In the genomic region with DNA sequence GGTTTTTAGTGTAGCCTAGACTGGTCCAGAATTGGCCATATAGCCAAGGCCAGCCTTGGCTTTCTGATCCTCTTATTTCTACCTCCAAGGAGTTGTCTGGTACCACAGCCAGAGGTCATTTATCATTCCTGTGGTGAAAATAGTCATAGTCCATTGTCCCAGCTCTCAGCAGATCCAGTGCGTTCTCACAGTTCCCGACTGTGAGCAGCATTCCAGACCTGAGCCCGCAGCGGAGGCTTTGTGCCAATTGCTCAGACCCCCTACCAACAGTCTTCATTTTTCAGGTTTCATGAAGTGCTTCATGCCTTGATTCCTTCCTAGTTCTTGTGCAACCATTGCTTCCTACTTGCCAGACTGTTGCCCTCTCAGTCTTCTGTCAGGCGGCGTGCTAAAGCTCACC, we compare ENCODE assay signal across 30 mouse cellular contexts.
"Had no signal": no experiment of that assay in that cellular context is flagged by ENCODE, and none has a peak within 500 bp of the region (broad histone marks: within the 10 kb centered on the region; RNA-seq: fewer than 3 reads in every experiment).

No protein-coding gene starts in this region.

- H3K9me3 ChIP-seq: limb, embryonic 10.5 days; limb, embryonic 12.5 days; limb, embryonic 13.5 days; limb, embryonic 15.5 days; liver, embryonic 12.5 days; liver, embryonic 13.5 days; liver, embryonic 15.5 days; lung, embryonic 15.5 days; midbrain, embryonic 10.5 days; midbrain, embryonic 12.5 days; midbrain, embryonic 13.5 days; midbrain, embryonic 15.5 days; neural tube, embryonic 12.5 days had no signal

- H3K9ac ChIP-seq: limb, embryonic 12.5 days; limb, embryonic 13.5 days; limb, embryonic 15.5 days; liver, embryonic 12.5 days; liver, embryonic 13.5 days; liver, embryonic 14.5 days; liver, embryonic 15.5 days; liver, postnatal 0 days; lung, embryonic 14.5 days; lung, embryonic 15.5 days; midbrain, embryonic 12.5 days; midbrain, embryonic 13.5 days; midbrain, embryonic 15.5 days; neural tube, embryonic 12.5 days had no signal

- ATAC-seq: liver, embryonic 12.5 days; liver, postnatal 0 days; lung, postnatal 0 days; midbrain, embryonic 13.5 days; midbrain, embryonic 15.5 days; midbrain, embryonic 16.5 days had no signal

- DNase-seq: left cerebral cortex, postnatal 4 days; liver; liver, embryonic 13.5 days; liver, postnatal 0 days; lung, adult 18-20 months; lung, adult 2 months; lung, embryonic 14.5 days; lung, postnatal 10 days; lung, postnatal 14 days; lung, postnatal 36 days; lung, postnatal 4 days had no signal

- H3K27ac ChIP-seq: left cerebral cortex, adult 2 months; limb, embryonic 10.5 days; limb, embryonic 12.5 days; limb, embryonic 13.5 days; limb, embryonic 15.5 days; liver, embryonic 12.5 days; liver, embryonic 13.5 days; liver, embryonic 14.5 days; liver, embryonic 15.5 days; lung, embryonic 15.5 days; macrophage; midbrain, embryonic 10.5 days; midbrain, embryonic 12.5 days; midbrain, embryonic 13.5 days; midbrain, embryonic 15.5 days; neural tube, embryonic 12.5 days had no signal

- H3K27me3 ChIP-seq: limb, embryonic 12.5 days; limb, embryonic 13.5 days; limb, embryonic 15.5 days; liver, embryonic 12.5 days; liver, embryonic 13.5 days; liver, embryonic 15.5 days; lung, embryonic 15.5 days; megakaryocyte, embryonic 14.5 days; midbrain, embryonic 12.5 days; midbrain, embryonic 13.5 days; midbrain, embryonic 15.5 days; neural tube, embryonic 12.5 days had no signal

- H3K4me3 ChIP-seq: left cerebral cortex, adult 2 months; limb, embryonic 10.5 days; limb, embryonic 12.5 days; limb, embryonic 13.5 days; limb, embryonic 15.5 days; liver, embryonic 12.5 days; liver, embryonic 13.5 days; liver, embryonic 15.5 days; lung, embryonic 15.5 days; megakaryocyte, embryonic 14.5 days; midbrain, embryonic 10.5 days; midbrain, embryonic 12.5 days; midbrain, embryonic 13.5 days; midbrain, embryonic 15.5 days; myocyte; neural tube, embryonic 12.5 days had no signal

- H3K4me2 ChIP-seq: limb, embryonic 12.5 days; limb, embryonic 13.5 days; limb, embryonic 15.5 days; liver, embryonic 12.5 days; liver, embryonic 13.5 days; liver, embryonic 15.5 days; lung, embryonic 14.5 days; lung, embryonic 15.5 days; midbrain, embryonic 12.5 days; midbrain, embryonic 13.5 days; midbrain, embryonic 15.5 days; neural tube, embryonic 12.5 days had no signal

- H3K36me3 ChIP-seq: limb, embryonic 10.5 days; limb, embryonic 12.5 days; limb, embryonic 13.5 days; limb, embryonic 15.5 days; liver, embryonic 12.5 days; liver, embryonic 13.5 days; liver, embryonic 15.5 days; lung, embryonic 15.5 days; midbrain, embryonic 10.5 days; midbrain, embryonic 12.5 days; midbrain, embryonic 13.5 days; midbrain, embryonic 15.5 days; neural tube, embryonic 12.5 days had no signal

- H3K4me1 ChIP-seq: limb, embryonic 12.5 days; limb, embryonic 13.5 days; limb, embryonic 15.5 days; liver, embryonic 12.5 days; liver, embryonic 13.5 days; liver, embryonic 15.5 days; lung, embryonic 15.5 days; megakaryocyte, embryonic 14.5 days; midbrain, embryonic 12.5 days; midbrain, embryonic 13.5 days; midbrain, embryonic 15.5 days; neural tube, embryonic 12.5 days had no signal
